Mouse (Mus musculus): ENCODE data around the gene Ccdc138.

Ccdc138 gene

GRCm38 (mm10) chr10:58560521-58560920 is 62.8 kb downstream of the Ccdc138 start:
- no peak for DNase-seq (ENCODE audit: low read depth, low spot score)

GRCm38 (mm10) chr10:58585427-58586223 is 87.9 kb downstream of the Ccdc138 start:
- DNase-seq (ENCODE audit: low read depth, low spot score), result no peak

GRCm38 (mm10) chr10:58594486-58594885 is 96.7 kb downstream of the Ccdc138 start:
- DNase-seq (ENCODE audit: low read depth, low spot score), result no peak

GRCm38 (mm10) chr10:58595197-58595596 is 97.4 kb downstream of the Ccdc138 start:
- no peak for DNase-seq (ENCODE audit: low read depth, low spot score)

GRCm38 (mm10) chr10:58595821-58596220 is 98.1 kb downstream of the Ccdc138 start:
- no peak for DNase-seq (ENCODE audit: low read depth, low spot score)

GRCm38 (mm10) chr10:58600151-58600550 is 102.4 kb downstream of the Ccdc138 start:
- no peak for DNase-seq (ENCODE audit: low read depth, low spot score)

- DNase-seq (ENCODE audit: low read depth, low spot score), result peak; percentile 28
Measured at GRCm38 (mm10) chr10:58600983-58601382, 103.2 kb downstream of the Ccdc138 start.

- DNase-seq (ENCODE audit: low read depth, low spot score), result peak; percentile 49
Measured at GRCm38 (mm10) chr10:58601431-58601901, 103.7 kb downstream of the Ccdc138 start.

- no peak for DNase-seq (ENCODE audit: low read depth, low spot score)
Measured at GRCm38 (mm10) chr10:58601946-58602345, 104.2 kb downstream of the Ccdc138 start.

- DNase-seq (ENCODE audit: low read depth, low spot score), result no peak
Measured at GRCm38 (mm10) chr10:58604779-58605178, 107.0 kb downstream of the Ccdc138 start.

- no peak for DNase-seq (ENCODE audit: low read depth, low spot score)
Measured at GRCm38 (mm10) chr10:58606356-58606755, 108.6 kb downstream of the Ccdc138 start.

- no peak for DNase-seq (ENCODE audit: low read depth, low spot score)
Measured at GRCm38 (mm10) chr10:58608858-58609257, 111.1 kb downstream of the Ccdc138 start.

- no peak for DNase-seq (ENCODE audit: low read depth, low spot score)
Measured at GRCm38 (mm10) chr10:58610484-58611261, 112.9 kb downstream of the Ccdc138 start.

GRCm38 (mm10) chr10:58614601-58615000 is 116.9 kb downstream of the Ccdc138 start:
- no peak for DNase-seq (ENCODE audit: low read depth, low spot score)

- no peak for DNase-seq (ENCODE audit: low read depth, low spot score)
Measured at GRCm38 (mm10) chr10:58616565-58616964, 118.8 kb downstream of the Ccdc138 start.

- no peak for DNase-seq (ENCODE audit: low read depth, low spot score)
Measured at GRCm38 (mm10) chr10:58618501-58619216, 120.9 kb downstream of the Ccdc138 start.

- DNase-seq (ENCODE audit: low read depth, low spot score), result no peak
Measured at GRCm38 (mm10) chr10:58619266-58619665, 121.5 kb downstream of the Ccdc138 start.

- no peak for DNase-seq (ENCODE audit: low read depth, low spot score)
Measured at GRCm38 (mm10) chr10:58624848-58625711, 127.3 kb downstream of the Ccdc138 start.
